Mouse (Mus musculus) CH12.LX (cell line): ENCODE data around the gene Moxd1.

Experiments
- MAX ChIP-seq: IDR thresholded peaks from 2 replicates; pipeline ENCODE4 v1.6.1; 2011; ENCODE audit warnings: low read length, improper control_type of control experiment
- POLR2AphosphoS2 ChIP-seq: IDR thresholded peaks from 2 replicates; pipeline ENCODE4 v1.6.1; 2011; ENCODE audit warnings: low read depth, low read length, improper control_type of control experiment

- TF ChIP-seq MAX (no peak), POLR2AphosphoS2 (no peak)
Observed at GRCm38 (mm10) chr10:24224591-24224990, 1.3 kb downstream of the Moxd1 start.
